Mouse (Mus musculus) layer of hippocampus, postnatal 25 days (tissue): ENCODE results near the gene Rad51d. TPM values are rescaled to one million over a fixed set of nuclear protein-coding genes. Genes with fewer than 3 reads are reported as not detected.

Experiments
- DNase-seq, 2 experiments: peaks; one replicate each; pipeline ENCODE4 v3.0.0; 2022; ENCODE audit warnings: mixed read lengths in 2 of 2, low spot score in 1 of 2; ENCODE audit errors: extremely low spot score in 1 of 2
- total RNA-seq, 2 experiments: library from RNA; stranded (reverse); gene quantifications; 2 replicates each; pipeline ENCODE4 v1.2.3; 2021

The Rad51d gene
- total RNA-seq, 2 experiments from 2014 or later: 15.1 to 17.2 TPM

DNA sequence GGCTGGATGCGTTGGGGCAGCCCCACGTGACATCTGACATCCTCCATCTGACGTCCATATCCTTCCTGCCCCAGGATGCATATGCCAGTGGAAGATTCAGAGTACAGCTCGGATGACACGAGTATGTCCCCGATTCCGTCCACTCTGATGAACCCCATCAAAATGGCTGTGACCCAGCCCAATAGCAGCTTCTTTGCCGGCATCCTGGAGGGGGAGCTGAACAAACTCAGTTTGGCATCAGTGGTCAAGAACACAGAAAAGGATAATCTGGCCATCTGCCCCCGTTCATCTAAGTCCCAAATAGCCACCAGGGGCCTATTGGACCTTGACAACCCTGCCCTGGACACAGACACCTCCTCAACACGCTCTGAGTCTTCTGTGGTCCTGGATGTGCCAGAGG, 7.1 kb upstream of the Rad51d start:
- no peak for DNase-seq

DNA sequence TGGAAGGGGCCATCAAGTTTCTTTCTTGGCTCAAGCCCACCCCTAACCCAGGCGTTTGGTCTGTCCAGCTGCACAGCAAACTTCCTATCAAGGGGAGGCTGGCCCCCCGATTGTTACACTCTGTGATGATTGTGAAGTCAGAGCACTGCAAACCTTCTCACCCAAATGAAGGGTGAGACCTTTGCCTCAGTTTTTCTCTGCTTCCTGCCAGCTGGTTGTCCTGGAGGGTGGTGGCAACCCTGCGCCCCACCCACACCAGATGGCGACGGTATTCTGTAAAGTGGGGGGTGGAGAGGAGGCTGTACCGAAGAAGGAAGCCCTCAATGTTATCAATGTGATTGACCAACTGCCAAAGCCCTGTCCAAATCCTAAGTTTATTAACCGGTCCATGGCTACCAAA, 1.5 kb upstream of the Rad51d start, which contains the start of gene Fndc8:
Fndc8 (plus strand) TSS at position 189 of the 400 bp plus-strand sequence.
- no peak for DNase-seq

DNA sequence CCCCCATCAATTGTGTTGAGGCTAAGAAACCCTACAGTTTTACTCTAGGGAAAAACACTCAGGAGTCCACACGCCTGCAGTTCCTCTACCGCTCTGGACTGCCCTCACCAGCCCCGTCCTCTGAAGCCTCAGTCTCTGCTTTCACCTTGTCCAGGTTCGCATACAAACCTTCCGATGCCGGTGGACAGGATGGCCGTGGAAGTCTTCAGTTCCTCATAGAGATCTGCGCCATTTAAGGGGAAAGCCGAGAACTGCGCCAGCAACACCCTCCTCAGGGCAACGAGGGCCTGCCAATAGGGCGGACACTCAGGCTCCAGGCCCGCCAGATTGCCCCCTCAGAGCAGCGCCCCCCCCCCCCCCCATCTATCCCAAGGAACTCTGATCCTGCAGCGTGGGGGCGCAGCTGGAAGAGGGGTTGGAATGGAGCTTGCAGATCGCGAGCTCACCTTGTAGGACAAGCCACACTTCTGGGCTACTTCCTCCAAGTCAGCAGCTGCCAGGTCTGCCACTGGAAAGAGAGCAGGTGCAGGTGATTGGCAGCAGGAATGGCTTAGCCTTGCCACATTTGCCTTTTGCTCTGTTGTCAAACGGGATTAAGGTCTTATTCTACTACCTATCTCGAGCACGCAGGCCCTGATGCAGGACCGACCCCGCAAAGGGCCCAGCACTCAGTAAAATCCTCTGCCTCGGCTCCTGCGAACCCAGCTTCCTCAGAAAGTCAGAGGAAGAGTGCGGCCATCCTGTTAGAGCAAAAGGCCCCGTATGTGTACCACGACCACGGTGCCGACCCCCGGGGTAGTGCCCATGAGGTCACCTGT, 681 bp downstream of the Rad51d start:
- DNase-seq: no peak

DNA sequence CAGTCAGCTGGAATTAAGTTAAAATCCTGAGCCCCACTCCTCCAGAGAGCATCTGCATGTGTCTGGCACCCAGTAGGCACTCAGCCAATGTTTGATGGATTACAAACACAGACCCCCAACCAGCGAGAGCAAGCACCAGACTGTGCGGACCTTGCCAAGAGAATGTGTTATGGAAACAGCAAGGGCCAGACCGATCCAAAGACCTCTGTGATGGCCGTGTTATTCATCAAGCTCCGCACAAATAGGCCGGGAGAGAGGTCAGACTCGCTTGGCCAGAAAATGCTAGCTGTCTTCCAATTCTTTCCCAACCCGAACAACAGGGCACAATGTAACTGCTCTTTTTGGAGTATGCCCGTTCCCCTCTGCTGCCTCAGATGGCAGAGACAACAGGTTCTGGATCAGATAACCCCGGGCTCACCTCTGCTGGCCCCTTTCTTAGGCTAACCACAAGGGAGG, 1.9 kb downstream of the Rad51d start:
- no peak for DNase-seq

DNA sequence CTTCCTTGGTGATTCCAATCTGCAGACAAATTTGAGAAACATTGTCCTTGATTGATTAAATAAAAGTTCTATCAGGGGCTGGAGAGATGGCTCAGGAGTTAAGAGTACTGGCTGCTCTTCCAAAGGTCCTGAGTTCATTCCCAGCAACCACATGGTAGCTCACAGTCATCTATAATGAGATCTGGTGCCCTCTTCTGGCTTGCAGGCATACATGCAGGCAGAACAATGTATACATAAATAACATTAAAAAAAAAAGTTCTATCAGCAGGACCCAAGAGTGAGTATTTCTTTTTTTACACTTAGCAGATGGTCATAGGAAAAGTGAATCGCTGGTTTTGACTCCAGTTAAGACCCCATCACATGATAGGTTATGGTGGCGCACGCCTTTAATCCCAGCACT, 3.9 kb downstream of the Rad51d start:
- no peak for DNase-seq

DNA sequence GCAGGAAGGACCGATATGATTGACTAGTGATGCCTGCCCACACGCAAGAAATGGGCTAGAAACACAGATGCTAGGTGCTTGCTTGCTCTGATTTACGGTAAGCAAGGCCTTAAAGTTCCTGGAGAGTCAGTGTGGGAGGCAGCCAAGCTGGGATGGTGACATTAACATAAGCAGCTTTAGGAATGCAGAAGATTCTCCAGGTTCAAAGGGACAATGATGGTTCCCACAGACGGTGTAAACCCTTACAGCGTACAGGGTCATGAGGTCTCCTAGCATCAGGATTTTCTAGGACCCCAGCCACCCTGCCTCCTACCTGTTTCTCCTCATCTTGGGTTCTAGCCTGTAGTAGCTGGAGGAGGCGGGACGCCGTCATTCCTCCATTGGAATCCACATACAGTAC, 7.2 kb downstream of the Rad51d start:
- DNase-seq: no peak

DNA sequence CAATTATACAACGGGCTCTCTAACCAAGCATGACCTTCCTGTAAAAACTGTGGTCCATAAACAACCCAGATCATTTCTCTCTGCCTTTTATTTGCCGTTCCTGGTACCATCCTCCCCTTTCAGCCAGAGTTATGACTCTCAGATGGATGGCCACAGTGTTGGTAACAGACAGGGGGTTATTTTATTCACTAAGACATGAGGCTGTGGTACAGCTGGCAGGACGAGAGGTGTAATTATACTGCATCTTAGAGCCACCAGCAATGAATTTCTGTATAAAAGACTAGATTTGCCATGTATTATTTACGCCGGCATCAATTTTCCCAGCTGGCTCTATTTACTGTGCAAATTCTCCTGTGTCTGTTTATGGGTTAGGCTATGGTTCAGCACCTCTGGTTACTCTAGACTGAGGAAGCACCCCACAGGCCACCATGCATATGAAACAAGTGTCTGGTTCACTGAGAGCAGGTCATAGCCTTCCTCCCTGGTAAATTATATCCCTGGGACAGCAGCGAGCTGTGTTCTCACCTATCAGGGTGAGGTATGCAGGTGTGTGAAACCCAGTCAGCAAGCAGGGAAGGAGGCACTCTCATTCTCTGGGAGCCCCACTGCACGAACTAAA, 12.6 kb downstream of the Rad51d start:
- no peak for DNase-seq

DNA sequence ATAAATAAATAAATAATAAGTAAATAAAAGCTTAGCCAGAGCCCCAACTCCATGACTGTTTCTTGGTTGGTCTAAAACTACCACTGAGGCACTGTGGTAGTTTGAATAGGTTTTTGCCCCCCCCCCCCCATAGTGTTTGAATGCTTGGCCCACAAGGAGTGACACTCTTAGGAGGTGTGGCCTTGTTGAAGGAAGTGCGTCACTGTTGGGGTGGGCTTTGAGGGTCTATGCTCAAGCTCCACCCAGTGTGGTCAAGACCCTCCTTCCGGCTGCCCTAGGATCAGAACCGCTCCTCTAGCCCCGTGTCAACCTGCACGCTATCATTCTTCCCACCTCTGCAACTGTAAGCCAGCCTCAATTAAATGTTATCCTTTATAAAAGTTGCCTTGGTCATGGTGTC, 14.8 kb downstream of the Rad51d start:
- DNase-seq: no peak

DNA sequence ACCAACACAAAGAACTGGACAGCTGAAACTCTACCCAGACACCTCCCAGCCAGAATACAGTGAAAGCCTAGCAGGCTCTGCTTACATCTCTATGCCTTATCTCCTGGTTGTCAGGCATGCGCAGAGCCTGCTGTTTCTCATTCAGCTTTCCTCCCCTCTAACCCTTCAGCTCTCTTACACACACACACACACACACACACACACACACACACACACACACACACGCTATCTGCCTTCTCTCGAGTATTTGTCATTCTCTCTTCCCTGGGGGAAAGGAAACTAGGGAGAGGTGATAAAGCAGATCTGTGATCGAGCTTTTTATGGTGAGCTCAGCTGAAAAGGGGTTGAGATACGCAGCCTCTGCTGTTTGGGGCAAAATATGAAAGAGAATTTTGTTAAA, 15.5 kb downstream of the Rad51d start:
- DNase-seq: no peak

DNA sequence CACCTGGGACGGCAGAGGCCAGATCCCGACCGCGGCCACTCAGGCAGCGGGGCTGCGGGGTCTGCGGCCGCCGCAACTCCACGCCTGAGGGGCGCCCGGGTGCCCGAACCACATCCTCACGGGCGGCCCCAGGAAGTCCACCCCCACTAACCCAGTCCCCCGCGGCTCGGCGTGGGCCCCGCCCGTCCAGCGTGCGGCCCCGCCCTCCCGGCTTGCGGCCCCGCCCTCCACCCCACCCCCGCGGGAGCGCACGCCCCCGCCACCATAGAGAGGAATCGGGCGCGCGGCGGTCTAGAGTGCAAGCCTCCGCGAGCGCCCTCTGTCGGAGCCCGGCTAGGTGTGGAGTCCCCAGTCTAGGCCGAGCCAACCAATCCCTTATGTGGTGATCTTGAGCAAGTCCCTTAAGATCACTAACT, 19.4 kb downstream of the Rad51d start, which contains the start of gene Rffl:
Rffl (minus strand) TSS at position 180 of the 416 bp plus-strand sequence.
- DNase-seq: peak; percentile 90 to 99

DNA sequence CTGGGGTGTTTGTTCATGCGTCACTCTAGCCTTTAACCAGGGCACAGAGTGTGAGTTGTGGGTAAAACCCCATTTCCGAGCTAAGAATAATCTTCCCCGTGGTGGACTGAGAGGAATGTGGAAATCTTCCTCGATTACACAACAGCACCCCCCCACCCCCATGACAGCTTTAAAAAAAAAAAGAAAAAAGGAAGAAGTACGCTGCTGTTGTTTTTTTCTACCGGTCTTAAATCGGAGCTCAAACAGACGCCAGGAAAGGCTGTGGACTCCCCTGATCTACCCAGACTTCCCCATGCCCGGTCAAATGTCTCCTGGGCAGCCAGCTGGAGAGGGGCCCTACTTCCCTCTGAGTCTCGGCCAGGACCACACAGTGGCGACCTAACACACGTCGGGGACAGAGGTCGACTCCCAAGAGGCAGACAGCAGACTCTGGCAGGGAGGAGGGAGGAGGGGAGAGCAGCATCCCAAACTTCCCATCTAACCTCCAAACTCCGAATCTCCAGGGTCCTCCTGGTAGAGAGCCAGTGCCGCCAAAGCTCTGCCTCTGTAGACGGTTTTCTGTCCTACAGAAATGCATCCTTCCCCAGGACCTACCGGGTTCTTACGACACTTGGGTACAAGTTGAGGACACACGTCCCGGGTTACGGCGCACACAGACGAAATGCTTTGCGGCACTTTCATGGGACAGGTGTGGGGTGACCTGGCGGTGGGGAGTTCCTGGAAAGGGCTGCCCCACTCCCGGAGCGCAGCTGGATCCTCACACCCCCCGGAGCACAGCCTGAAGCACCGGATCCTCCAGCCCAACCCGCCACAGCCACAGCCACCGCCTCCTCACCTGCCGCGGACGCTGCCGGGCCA, 20.0 kb downstream of the Rad51d start:
- DNase-seq: peak; percentile 22 to 28

DNA sequence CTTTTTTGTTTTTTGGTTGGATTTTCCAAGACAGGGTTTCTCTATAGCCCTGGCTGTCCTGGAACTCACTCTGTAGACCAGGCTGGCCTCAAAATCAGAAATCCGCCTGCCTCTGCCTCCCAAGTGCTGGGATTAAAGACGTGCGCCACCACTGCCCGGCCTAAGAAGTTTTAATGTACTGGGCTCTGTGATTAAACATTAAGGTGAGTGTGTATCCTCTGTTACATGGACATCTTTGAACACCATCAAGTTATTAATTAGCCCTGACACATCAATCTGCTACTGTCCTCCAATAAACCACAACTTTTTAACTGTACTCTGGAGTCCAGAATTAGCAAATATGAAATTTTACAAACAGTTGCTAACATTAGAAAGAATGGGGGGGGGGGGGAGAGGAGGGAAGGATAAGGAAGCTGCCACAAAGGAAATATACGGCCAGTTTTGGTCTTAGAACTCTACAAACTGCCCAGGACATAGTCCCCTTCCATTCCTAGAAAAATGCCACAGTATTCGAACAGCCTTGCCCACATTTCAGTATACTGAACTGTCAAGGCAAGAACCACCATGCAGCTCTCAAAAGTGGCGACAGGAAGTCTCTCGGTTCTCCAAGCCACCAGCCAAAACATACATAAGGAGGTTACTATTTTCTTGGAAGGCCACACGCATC, 20.8 kb downstream of the Rad51d start:
- no peak for DNase-seq

DNA sequence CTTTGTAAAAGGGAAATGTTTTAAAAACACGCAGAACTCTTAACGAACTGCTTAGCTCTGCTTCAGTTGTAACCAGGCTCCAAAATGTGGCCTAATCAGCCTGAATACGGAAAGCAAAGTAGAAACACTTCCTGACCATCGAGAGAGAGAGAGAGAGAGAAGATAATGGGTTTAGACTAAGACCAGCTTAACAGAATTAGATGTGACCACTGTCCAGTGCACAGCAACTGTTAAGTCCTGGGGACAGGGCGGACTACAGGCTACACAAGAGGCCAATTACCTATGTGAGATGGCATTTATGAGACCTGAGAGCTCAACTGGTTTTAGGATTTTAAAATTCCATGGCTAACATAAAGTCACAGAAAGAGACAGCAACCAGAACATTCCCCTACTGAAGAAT, 22.5 kb downstream of the Rad51d start:
- DNase-seq: no peak

DNA sequence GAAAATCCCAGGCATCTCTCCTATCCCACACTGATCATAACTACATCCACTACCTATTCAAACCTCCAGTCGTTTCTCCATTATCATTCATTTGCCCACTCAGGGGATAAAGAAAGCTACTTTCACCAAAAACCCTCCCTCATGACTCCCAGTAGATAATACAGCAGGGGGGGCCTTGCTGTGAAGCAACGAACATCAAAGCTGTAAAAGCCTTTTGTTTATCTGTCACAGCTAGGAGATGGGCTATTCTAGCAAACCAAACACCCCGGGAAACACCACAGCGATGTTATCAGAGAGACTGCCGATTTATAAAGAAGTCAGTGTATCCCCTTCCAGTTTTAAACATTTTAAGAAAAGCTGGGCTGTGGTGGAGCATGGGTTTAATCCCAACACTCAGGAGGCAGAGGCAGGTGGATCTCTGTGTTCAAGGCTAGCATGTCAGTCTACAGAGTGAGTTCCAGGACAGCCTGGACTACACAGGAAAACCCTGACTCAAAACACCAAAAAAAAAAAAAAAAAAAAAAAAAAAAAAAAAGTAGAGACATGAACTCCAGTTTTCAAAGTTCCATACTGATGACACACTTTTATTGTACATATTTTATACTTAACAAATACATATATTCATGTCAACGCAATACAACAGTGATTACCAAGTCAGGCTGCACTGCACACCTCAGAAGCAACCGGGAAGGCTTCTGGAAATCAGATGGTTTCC, 23.4 kb downstream of the Rad51d start:
- DNase-seq: no peak

DNA sequence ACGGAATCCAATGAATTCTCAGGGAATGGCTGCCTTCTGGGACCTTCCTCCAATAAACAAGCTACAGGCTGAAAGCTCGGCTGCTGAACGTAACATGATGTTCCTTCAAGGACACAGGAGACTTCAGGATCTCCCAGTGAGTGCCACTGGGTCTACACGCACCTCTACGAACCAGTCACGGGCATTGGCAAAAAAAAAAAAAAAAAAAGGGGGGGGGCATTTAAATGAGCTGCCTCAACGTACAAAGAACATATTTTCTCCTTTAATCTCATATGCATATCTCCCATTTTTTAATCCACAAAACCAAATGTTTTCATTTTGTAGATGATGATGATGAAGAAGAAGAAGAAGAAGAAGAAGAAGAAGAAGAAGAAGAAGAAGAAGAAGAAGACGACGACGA, 24.5 kb downstream of the Rad51d start:
- DNase-seq: no peak

DNA sequence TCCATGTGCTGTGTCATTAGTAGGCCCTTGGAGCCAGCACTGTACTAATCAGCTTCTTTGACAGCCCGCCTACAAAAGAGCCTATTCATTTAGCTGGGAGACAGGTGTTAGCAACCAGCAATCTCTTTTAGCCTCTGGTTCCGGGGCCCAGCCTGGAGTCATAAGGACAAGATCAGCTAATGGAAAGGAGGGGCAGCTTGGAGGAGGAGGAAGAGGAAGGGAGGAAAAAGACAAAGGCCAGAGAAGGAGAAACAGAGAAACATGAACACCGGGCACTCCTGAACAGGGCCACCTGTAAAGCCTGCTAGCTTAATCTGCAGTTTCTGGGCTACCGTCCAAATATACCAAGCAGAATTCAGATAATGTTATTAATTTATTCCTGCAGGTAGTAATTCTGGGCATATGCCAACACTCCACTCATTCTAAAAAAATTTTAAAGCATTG, 26.9 kb downstream of the Rad51d start:
- no peak for DNase-seq

DNA sequence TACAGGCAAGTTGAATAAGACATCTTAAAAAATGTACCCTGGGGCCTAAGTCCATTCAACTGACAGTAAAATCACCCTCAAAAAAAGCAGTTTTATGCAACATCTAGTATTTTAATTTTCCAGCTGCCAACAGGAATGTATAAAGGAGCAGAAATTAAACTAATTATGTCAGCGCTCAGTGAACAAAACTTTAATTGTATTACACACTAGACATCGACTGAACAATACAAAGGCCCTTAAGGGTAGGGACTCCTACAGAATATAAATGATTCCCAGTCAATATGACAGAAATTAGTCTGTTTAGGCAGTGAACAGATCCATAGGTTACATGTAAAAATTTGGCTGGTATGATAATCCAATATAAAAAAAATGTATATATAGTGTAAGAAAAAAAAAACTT, 27.4 kb downstream of the Rad51d start:
- DNase-seq: no peak

DNA sequence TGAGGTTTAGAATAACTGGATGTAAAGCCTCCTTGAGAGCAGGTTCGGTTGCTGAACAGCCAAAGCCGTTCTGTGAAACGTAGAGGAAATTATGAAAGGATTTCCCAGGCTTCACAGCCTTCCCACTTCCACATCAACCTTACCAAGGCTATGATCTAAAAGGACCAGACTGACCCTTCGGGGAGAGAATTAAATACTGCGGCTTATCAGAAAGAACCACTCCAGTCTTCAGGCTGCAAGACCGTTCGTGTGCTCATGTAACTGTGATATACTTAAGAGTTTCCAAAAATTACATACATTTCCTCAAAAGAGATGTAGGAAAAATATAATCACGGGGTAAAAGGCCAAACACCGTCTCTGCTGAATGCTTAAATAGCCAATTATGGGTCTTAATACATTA, 27.8 kb downstream of the Rad51d start:
- no peak for DNase-seq

DNA sequence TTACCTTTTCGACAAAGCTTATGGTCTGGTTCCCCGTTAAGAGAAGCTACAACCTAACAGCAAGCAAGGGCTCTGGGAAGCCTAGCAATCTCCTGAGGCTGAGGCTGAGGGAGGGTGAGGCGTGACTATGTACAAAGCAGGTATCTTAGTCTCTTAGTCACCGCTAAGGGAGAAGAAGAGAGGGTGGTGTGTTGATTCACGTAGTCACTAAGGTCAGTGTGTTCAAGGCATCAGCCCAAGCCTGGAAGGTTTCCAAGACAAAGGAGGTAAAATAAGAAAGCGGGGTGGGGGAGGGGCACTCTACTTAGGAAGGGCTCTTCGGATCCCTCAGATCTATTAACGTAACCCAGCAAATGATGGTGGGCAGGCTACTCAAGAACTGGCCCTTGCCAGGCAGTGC, 28.9 kb downstream of the Rad51d start:
- no peak for DNase-seq

DNA sequence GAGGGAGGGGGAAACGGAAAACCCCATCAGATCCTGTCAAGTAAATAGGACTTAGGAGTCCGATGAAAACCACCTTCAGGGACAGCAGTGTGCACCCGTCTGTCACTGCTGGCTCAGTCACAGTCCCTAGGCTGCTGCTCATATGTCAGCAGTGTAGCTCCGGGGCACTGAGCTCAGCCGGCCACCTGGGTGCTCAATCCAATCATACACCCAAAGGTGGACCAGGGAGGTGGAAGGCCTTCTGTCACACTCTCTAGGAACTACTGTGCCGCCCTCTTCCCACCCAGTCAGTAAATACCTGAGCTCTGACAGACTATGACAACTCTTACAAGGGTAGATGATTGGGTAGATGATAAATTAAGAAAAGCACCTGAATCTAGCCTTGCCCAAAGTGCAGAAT, 29.7 kb downstream of the Rad51d start:
- DNase-seq: no peak
